Mouse (Mus musculus): Measurements from ENCODE around the gene Runx1.

GRCm38 (mm10) chr16:92703850-92704249 lies 122.1 kb downstream of the Runx1 start:
- no peak for TF ChIP-seq CTCF (IDR thresholded peaks at IDR 0.05; ENCODE audit: low read depth)
- TF ChIP-seq EP300 (IDR thresholded peaks at IDR 0.05; ENCODE audit: low read depth), result no peak

Data from liver, embryonic 14.5 days (tissue).